Mouse (Mus musculus) hindbrain, postnatal 0 days (tissue): ENCODE results near the gene Zfp617. TPM values are rescaled to one million over a fixed set of nuclear protein-coding genes. Genes with fewer than 3 reads are reported as not detected.
"Not testable (repeated sequence)": the region's sequence is repeated elsewhere in the genome, so short reads cannot be mapped to it uniquely, and the experiment has no call there.

Experiments
- ATAC-seq: fragments of 200-750 bp; cut with Nextera tagmentation; 2 replicates; pipeline ENCODE4 v1.8.0; 2017; ENCODE audit warnings: mild to moderate bottlenecking, moderate TSS enrichment, moderate library complexity
- DNase-seq: peaks from one replicate; pipeline ENCODE4 v3.0.0-alpha.2; 2015; ENCODE audit warnings: low spot score
- H3K27ac ChIP-seq: fragments of 300-500 bp; sonication (generic); 2 replicates; pipeline ENCODE4 v1.5.1; 2014; ENCODE audit warnings: mild to moderate bottlenecking
- H3K27me3 ChIP-seq: fragments of 300-500 bp; sonication (generic); 2 replicates; pipeline ENCODE4 v1.6.1; 2014; ENCODE audit warnings: low read length, mixed read lengths; ENCODE audit not compliant: insufficient read depth
- H3K36me3 ChIP-seq: fragments of 300-500 bp; sonication (generic); 2 replicates; pipeline ENCODE4 v1.6.1; 2014; ENCODE audit warnings: low read length, mixed read lengths; ENCODE audit not compliant: insufficient read depth
- H3K4me1 ChIP-seq: fragments of 300-500 bp; sonication (generic); 2 replicates; pipeline ENCODE4 v1.6.1; 2014; ENCODE audit warnings: antibody characterized with exemption, low read length, mixed read lengths; ENCODE audit not compliant: insufficient read depth
- H3K4me2 ChIP-seq: fragments of 300-500 bp; sonication (generic); 2 replicates; pipeline ENCODE4 v1.6.1; 2014; ENCODE audit warnings: low read depth, mild to moderate bottlenecking, low read length, moderate library complexity, mixed read lengths
- H3K4me3 ChIP-seq: fragments of 300-500 bp; sonication (generic); 2 replicates; pipeline ENCODE4 v1.5.1; 2014; ENCODE audit warnings: low read length
- H3K9ac ChIP-seq: fragments of 300-500 bp; sonication (generic); replicated peaks from 2 replicates; pipeline ENCODE4 v1.6.1; 2014; ENCODE audit warnings: mild to moderate bottlenecking, low read length, moderate library complexity, mixed read lengths
- H3K9me3 ChIP-seq: fragments of 300-500 bp; sonication (generic); 2 replicates; pipeline ENCODE4 v1.6.1; 2016; ENCODE audit warnings: low read length, mixed read lengths
- CTCF ChIP-seq: IDR thresholded peaks from 2 replicates; pipeline ENCODE4 v1.5.1; 2016; ENCODE audit warnings: antibody characterized with exemption, control low read depth, low read depth
- WGBS: fragments of 180-500 bp; shearing (Covaris S2); extraction: QIAGEN DNeasy Blood & Tissue Kit; methylation state at CpG from one replicate; pipeline ENCODE4 v1.1.7; 2014; 5-methylcytosine and 5-hydroxymethylcytosine counted together
- polyA plus RNA-seq: library from polyadenylated mRNA; unstranded; fragments of >200 nt; fragmentation: Nextera tagmentation; extraction: Ambion mirVana; gene quantifications from 2 replicates; pipeline ENCODE4 v1.2.1, GENCODE M21; 2015
- total RNA-seq: library from RNA; depleted of rRNA; stranded (reverse); fragments of >200 nt; gene quantifications from 2 replicates; pipeline ENCODE4 v1.2.3, GENCODE M21; 2014

The Zfp617 gene
- total and polyA plus RNA-seq, 2 experiments from 2014 or later, result 18.0 to 21.8 TPM

DNA sequence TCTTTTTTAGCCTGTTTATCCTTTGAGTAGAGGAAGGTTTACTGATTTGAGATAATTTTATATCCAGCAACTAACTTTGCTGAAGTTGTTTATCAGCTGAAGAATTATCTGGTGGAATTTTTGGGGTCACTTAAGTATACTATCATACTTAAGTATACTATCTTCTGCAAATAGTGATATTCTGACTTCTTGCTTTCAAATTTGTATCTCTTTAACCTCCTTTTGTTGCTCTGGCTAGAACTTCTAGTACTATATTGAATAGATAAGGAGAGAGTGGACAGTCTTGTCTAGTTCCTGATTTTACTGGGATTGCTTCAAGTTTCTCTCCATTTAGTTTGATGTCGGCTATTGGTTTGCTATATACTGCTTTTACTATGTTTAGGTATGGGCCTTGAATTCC, 1.6 kb upstream of the Zfp617 start:
- Histone ChIP-seq H3K4me1 (no peaks in the 10 kb centered on the region), H3K4me2 (no peak overlapping the region), H3K27ac (no peak overlapping the region), H3K4me3 (no peak overlapping the region), H3K9me3 (no peaks in the 10 kb centered on the region), H3K27me3 (no peaks in the 10 kb centered on the region), H3K9ac (no peak overlapping the region), H3K36me3 (no peaks in the 10 kb centered on the region)
- ATAC-seq (no peak), DNase-seq (no peak)
- no peak for TF ChIP-seq CTCF
- WGBS, result 94% methylated on average over 1 of the region's 1 CpGs

DNA sequence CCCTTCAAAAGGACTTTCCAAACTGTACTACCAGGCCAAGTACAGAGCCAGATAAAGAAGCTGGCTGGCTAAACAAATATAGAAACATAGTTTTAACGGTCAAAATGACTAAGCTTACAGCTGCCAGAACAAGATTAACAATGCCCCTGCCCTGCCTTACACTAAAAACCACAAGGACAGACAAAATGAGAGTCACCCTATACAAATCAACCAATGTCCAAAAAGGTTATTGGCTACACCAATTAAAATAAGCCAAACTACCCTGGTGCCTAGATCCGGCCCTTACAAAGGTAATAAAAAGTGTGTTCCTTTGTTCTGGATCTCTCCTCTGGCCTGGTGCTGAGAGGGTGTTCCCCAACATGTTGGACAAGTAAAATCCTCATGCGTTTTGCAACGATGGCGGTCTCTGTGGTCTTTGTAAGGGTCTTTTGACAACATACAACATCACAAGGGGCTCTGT, 607 bp upstream of the Zfp617 start:
- no peak for TF ChIP-seq CTCF
- ATAC-seq, result no peak
- Histone ChIP-seq H3K4me2 (peak overlapping the region; percentile 67), H3K27me3 (no peaks in the 10 kb centered on the region), H3K27ac (peak overlapping the region; percentile 99), H3K36me3 (no peaks in the 10 kb centered on the region), H3K4me3 (peak overlapping the region; percentile 81), H3K4me1 (no peaks in the 10 kb centered on the region), H3K9me3 (no peaks in the 10 kb centered on the region), H3K9ac (no peak overlapping the region)
- WGBS, result 95% methylated on average over 5 of the region's 5 CpGs
- DNase-seq, result no peak

DNA sequence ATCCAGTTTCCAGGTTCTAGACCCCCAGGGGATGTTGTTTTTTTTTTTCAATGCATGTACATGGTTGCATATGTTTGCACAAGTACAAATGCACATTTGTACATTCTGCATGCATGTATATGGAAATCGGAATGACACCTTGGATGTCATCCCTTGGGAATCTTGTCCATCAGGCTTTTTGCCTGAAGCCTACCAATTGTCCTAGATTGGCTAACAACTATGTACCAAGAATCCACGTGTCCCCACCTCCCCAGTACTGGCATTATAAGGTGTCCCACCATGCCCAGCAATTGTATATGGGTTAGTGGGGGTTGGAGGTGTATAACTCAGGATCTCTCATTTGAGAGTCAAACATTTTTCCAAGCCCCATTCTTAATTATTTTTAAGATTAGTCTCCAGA, 3.9 kb downstream of the Zfp617 start:
- no peak overlapping the region for H3K4me2 ChIP-seq
- DNase-seq (no peak), ATAC-seq (no peak)
- no peak for TF ChIP-seq CTCF
- H3K4me1 ChIP-seq, result no peaks in the 10 kb centered on the region
- H3K9ac ChIP-seq, result no peak overlapping the region
- WGBS, result 92% methylated on average over 2 of the region's 2 CpGs
- H3K9me3 ChIP-seq, result no peaks in the 10 kb centered on the region
- H3K4me3 ChIP-seq, result no peak overlapping the region
- H3K27me3 ChIP-seq, result no peaks in the 10 kb centered on the region
- H3K36me3 ChIP-seq, result peaks cover 11% of the 10 kb centered on the region
- no peak overlapping the region for H3K27ac ChIP-seq

DNA sequence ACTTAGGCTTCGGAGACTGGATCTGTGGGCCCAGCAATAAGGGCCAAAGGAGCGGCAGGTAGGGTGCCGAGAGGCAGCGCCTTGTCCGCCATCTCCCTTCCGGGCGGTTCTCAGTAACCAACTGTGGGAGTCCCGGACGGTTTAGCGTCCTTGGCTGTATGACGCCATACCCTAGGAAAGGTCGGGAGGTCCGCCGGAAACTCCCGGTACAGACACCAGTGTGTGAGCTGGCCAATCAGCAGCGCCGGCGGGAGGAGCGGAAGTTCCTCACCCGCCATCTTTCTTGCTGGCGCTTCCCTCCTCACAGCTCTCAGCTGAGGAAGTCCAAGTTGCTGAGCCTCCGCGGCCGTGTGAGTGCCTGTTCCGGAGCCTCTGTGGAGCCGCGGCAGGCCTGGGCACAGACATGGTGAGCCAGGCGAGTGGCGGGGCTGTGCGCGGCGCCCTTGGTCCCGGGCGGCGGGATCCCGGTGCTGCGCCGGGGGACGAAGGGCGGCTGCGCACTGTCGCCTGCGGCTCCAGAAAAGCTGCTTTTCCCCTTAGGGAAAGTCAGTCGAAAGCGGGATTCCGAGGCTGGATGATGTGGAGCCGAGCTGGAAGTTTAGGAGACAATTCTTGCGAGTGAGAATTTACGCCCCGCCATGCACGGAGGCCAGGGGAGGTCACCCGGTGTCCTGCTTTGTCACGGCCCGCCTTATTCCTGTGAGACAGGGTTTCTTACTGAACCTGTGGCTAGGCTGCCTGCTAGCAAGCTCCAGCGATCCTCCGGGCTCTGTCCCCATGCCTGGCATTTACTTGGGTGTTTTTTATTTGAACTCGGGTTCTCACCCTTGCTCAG, 14.3 kb downstream of the Zfp617 start:
- peak overlapping the region; percentile 88 for H3K4me2 ChIP-seq
- no peaks in the 10 kb centered on the region for H3K4me1 ChIP-seq
- no peaks in the 10 kb centered on the region for H3K9me3 ChIP-seq
- TF ChIP-seq CTCF, result no peak
- no peaks in the 10 kb centered on the region for H3K27me3 ChIP-seq
- H3K9ac ChIP-seq, result peak overlapping the region; percentile 83
- under 1% methylated on average over 57 of the region's 57 CpGs for whole genome bisulfite sequencing
- DNase-seq (peak; percentile 96), ATAC-seq (peak; percentile 100)
- no peaks in the 10 kb centered on the region for H3K36me3 ChIP-seq
- H3K4me3 ChIP-seq, result peak overlapping the region; percentile 78
- peak overlapping the region; percentile 95 for H3K27ac ChIP-seq

DNA sequence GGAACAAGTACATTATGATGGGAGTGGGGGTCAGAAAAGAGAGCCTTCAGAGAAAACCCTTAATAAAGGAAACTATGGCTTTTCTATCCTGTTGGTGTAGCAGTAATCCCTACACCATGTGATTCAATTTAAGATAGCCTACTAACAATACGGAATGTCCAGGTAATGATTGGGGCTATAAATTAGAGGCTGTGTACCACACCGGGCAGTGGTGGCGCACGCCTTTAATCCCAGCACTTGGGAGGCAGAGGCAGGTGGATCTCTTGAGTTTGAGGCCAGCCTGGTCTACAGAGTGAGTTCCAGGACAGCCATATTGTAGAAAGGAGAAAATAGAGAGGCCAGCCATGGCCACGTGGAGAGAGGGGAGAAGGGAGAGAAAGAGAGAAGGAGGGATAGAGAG, 17.4 kb downstream of the Zfp617 start:
- DNase-seq (no peak), ATAC-seq (no peak)
- no peak overlapping the region for H3K9ac ChIP-seq
- H3K27ac ChIP-seq, result no peak overlapping the region
- peaks cover 13% of the 10 kb centered on the region; the same call in 1 of the 2 replicates for H3K36me3 ChIP-seq
- H3K4me3 ChIP-seq, result no peak overlapping the region
- 99% methylated on average over 5 of the region's 5 CpGs for whole genome bisulfite sequencing
- H3K4me1 ChIP-seq, result no peaks in the 10 kb centered on the region
- H3K27me3 ChIP-seq, result no peaks in the 10 kb centered on the region
- no peak overlapping the region for H3K4me2 ChIP-seq
- no peak for TF ChIP-seq CTCF
- no peaks in the 10 kb centered on the region for H3K9me3 ChIP-seq

DNA sequence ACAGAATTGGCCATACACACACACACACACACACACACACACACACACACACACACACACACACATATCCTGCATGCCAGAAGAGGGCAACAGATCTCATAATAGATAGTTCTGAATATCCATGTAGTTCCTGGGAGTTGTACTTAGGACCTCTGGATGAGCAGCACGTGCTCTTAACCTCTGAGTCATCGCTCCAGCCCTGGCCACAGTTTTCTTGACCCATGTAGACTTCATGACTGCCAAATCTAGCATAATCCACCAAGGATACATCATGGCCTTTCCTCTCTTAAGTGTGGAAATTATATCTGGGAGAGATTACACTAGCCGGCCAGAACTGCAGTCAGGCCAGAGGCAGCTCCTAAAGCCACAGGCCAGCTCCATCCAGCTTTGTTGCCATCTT, 18.1 kb downstream of the Zfp617 start:
- no peak for TF ChIP-seq CTCF
- 95% methylated on average over 3 of the region's 3 CpGs for WGBS
- ATAC-seq (no peak), DNase-seq (no peak)
- H3K4me1 ChIP-seq, result no peaks in the 10 kb centered on the region
- H3K9me3 ChIP-seq, result no peaks in the 10 kb centered on the region
- peaks cover 20% of the 10 kb centered on the region; the same call in 1 of the 2 replicates for H3K36me3 ChIP-seq
- no peak overlapping the region for H3K9ac ChIP-seq
- H3K4me3 ChIP-seq, result no peak overlapping the region
- H3K27me3 ChIP-seq, result no peaks in the 10 kb centered on the region
- H3K27ac ChIP-seq, result no peak overlapping the region
- no peak overlapping the region for H3K4me2 ChIP-seq

DNA sequence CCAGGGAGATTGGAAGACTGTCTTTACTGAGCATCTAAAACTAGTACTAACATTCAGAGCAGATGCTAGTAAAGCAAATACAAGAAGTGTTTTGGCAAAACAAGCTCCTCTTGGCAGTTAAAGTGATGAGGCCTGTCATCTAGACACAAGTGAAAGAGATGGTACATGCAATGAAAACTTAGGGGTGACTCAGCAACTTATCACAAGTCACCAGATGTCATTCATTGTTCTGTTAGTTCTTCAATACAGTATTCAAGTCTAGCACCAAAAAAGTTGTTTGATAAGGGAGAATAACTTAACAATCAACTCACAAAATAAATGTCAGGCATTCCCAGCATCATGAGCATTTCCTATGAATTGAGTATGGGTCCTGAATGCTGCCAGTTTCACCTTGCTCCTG, 19.3 kb downstream of the Zfp617 start:
- no peak overlapping the region for H3K27ac ChIP-seq
- H3K36me3 ChIP-seq, result peaks cover 21% of the 10 kb centered on the region; the same call in 1 of the 2 replicates
- no peaks in the 10 kb centered on the region for H3K27me3 ChIP-seq
- H3K4me2 ChIP-seq, result no peak overlapping the region
- no peak for TF ChIP-seq CTCF
- no peaks in the 10 kb centered on the region for H3K9me3 ChIP-seq
- no peaks in the 10 kb centered on the region for H3K4me1 ChIP-seq
- no peak for DNase-seq
- H3K9ac ChIP-seq, result no peak overlapping the region
- ATAC-seq, result no peak
- no peak overlapping the region for H3K4me3 ChIP-seq

DNA sequence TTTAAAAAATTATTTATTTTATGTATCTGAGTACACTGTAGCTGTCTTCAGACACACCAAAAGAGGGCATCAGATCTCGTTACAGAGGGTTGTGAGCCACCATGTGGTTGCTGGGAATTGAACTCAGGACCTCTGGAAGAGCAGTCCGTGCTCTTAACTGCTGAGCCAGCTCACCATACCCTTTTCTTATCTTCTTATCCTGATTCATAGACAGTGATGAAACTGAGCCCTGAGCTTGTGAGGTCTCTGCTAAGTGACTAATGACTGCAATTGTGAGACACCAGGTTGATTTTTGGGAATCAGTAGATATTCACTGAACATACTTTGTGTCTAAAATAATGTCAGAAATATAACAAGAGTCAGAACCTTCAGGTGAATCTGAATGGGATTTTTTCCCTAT, 29.6 kb downstream of the Zfp617 start:
- not testable (repeated sequence) for ATAC-seq, H3K4me1 ChIP-seq, H3K27me3 ChIP-seq, H3K4me2 ChIP-seq, H3K9me3 ChIP-seq, H3K27ac ChIP-seq, H3K36me3 ChIP-seq, DNase-seq, H3K9ac ChIP-seq, H3K4me3 ChIP-seq
- WGBS, result 95% methylated on average over 2 of the region's 2 CpGs
